Mouse (Mus musculus) naive thymus-derived CD4-positive, alpha-beta T cell, adult 2 months (primary cell): Measurements from ENCODE around the gene Epc2.

Experiments used
- DNase-seq: peaks from one replicate; pipeline ENCODE4 v3.0.0-alpha.2; 2011; ENCODE audit warnings: low read depth

The Epc2 gene

GRCm38 (mm10) chr2:49450931-49451636 is at the start of gene Epc2:
Gene Epc2 (plus strand): TSS chr2:49451486.
- DNase-seq: peak; percentile 90

- no peak for DNase-seq
Measured at GRCm38 (mm10) chr2:49405954-49406353, 45.3 kb upstream of the Epc2 start.

DNA sequence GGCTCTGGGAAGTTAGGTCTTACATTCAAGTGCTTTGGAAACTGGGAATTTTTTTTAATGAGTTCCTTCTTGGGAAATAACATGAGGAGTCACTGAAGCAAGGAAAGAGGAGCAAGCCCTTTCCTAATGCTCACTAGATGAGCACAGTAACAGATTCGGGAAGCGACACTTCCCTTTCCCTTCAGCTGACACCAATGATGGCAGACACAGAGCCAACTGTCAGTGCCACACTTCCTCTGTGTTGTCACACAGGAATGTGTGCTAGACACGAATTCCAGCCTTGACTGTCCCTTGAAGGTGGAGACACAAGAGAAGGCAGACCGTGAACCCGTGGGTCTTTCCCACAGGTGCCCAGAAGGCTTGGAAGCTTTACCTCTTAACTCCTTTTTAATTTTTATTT is 39.6 kb upstream of the Epc2 start:
- DNase-seq: no peak

DNA sequence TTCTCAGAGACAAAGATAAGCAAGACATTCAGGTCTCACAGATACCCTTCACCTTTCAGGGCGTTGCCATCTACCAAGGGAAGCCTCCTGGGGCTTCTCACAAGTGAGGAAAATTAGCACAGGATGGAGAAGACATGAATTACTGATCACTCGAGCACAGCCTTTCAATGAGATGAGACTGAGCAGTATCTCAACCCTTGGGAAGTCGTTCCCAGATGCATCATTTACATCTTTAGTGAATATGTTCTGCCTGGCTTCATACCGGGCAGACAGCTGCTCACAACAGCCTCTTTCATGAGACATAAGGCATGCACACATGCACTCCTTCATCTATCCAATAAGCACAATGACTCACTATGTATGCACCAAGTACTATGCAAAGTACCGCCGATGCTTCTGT is 38.7 kb upstream of the Epc2 start:
- DNase-seq: no peak

DNA sequence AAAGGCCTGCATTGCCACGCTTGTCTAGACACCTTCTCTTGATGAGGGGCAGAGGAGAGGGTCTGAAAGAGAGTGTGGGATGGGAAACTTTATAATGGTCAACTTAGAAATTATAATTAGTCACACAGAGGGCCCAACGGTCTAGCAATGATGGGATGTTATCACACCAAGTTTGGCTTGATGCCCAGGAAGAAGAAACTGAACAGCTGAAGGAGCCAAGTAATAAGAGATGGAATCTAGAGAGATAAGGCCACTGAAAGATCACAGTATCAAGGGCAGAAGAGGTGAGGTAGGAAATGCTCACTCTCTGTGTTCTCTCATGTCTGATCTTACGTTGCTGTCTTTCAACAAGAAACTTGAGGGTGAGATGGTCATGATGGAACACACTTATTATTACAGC is 35.4 kb upstream of the Epc2 start:
- peak; percentile 7 for DNase-seq

DNA sequence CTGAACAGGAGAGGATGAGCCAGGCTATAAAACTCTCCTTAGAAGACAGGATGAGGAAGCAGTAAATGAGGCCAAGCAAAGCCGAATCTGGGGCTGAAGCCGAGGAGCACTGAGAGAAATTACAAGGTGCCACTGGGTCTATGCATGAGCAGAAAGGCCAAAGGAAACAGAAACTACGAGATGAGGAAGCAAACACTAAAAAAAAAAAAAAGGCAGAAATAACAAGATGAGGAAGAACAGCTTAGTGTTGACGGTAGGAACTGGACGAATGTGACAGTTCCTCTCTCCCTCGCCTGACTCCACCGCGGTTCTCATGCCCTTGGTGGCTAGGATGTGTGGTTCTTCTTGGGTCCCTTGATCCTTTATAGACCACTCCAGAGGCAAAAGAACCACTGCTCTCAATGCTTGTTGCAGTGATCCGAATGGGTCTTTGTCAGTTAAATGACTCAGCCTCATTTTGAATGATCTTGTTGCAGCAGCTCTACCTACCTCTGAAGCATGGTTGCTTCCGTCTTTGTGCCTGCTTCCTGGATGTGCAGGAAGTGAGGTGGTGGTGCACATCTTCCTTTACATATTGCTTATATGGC is 34.2 kb upstream of the Epc2 start:
- DNase-seq: peak; percentile 60

- no peak for DNase-seq
Measured at GRCm38 (mm10) chr2:49420396-49420795, 30.9 kb upstream of the Epc2 start.

DNA sequence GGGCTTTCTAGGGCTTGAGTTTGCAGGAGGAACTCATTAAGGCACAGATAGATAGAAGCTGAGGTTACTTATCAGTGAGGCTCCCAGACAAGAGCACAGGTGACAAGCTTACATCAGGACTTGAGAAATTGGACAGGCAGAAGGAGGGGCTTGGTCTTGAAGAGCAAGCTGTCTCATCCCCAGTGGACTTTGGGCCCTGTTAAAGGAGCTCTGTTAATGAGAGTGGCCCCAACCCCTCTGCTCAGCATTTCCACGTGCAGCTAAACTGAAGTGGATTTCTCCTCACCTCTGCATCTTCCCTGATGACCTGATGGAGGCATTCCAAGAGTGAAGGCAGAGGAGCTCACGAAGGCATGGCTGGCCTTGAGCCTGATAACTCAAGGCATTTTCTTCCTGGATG is 27.4 kb upstream of the Epc2 start:
- DNase-seq: no peak

DNA sequence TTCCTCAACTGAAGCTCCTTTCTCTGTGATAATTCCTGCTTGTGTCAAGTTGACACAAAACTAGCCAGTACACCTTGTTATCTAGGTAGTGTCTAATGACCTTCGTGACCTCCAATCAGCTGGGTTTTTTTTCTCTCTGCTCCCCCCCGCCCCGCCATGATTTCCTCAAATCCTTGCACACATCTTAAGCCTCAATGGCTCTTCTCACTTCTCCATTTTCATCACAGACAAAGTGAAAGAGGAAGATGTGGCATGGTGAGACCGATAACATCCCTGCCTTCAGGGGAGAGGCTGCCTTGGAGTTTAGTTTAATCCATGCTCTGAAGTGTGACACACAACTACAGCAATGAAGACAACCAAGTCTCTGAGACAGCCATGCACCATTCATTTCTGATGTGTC is 26.5 kb upstream of the Epc2 start:
- no peak for DNase-seq

GRCm38 (mm10) chr2:49426175-49426574 is 25.1 kb upstream of the Epc2 start:
- DNase-seq: no peak

DNA sequence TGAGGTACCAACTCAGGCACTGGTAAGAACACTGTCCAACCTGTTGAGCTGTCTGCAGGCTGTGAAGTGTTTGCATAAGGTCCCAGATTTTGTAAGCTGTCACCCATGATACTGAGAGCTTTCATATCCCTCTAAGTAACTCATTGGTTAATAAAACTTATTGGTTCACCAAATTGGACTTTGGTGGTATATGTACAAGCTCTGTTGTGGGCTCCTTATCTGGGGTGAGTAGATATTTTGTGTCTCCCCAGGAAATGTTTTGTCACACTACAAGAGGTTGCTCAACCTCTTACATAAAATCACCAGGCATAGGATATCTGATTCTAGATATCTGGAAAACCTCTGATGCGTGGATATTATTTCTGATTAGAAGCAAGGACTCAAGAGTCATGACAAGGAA is 20.3 kb upstream of the Epc2 start:
- DNase-seq: no peak

GRCm38 (mm10) chr2:49433211-49433610 is 18.1 kb upstream of the Epc2 start:
- no peak for DNase-seq

GRCm38 (mm10) chr2:49446238-49446637 is 5.0 kb upstream of the Epc2 start:
- DNase-seq: no peak

- DNase-seq: no peak
Measured at GRCm38 (mm10) chr2:49447586-49448475, 3.5 kb upstream of the Epc2 start.

DNA sequence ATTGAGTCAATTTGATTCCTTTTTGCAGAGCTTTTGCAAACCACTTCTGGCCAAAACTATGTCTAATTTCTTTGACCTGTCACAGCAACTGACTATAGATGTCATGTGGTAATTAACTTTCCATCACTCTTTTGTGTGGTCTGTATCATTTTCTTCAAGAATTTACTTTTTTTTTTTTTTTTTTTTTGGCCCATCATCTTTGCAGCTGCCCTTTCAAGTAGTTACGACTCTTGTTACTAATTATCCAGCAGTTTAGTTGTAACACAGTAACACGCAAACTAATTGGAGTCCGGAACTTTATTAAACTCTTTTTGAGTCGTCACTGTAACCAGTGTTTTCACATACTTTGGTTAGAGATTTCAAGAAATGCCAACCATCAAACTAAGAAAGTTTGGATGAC is 819 bp upstream of the Epc2 start:
- DNase-seq: no peak

- DNase-seq: peak; percentile 99
Measured at GRCm38 (mm10) chr2:49451637-49452211, 438 bp downstream of the Epc2 start.

- DNase-seq: peak; percentile 92
Measured at GRCm38 (mm10) chr2:49452451-49453081, 1.3 kb downstream of the Epc2 start.

- no peak for DNase-seq
Measured at GRCm38 (mm10) chr2:49457797-49458196, 6.5 kb downstream of the Epc2 start.

GRCm38 (mm10) chr2:49465672-49466222 is 14.5 kb downstream of the Epc2 start:
- DNase-seq: no peak

DNA sequence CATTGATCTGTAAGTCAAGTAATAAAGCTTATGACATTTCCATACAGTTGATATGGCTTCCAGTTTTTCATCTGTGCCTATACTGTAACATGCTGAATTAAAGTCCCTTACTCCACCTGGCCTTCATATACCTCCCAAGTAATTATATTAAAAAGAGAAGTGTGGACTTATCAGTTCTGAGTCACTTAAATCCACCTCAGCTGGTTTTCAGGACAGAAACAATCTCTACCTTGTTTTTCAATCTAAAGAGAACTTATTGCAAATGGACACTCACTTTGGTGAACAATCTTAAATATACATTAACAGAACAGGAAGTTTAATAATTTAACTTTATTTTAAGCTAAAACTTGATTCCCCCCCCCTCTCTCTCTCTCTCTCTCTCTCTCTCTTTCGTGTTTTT is 15.8 kb downstream of the Epc2 start:
- DNase-seq: no peak

DNA sequence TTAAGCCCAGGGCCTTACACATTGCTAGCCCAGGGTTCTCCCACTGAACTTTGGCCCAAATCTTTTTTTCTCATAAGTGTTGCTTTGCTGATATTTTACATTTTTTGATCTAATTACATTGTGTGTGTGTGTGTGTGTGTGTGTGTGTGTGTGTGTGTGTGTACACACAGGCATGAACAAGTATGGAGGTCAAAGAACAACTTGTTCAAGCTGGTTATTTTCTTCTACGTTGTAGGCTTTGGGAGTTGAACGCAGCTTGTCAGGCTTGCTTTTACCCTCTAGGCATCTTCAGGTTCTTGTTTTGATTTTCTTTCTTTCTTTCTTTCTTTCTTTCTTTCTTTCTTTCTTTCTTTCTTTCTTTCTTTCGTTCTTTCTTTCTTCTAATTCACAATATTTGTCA is 19.9 kb downstream of the Epc2 start:
- no peak for DNase-seq
